Mouse (Mus musculus) small intestine, adult 2 months (tissue): ENCODE measurements around the gene Elf5. TPM values are rescaled to one million over a fixed set of nuclear protein-coding genes. Genes with fewer than 3 reads are reported as not detected.

Experiments used
- H3K27ac ChIP-seq: fragments of 200-500 bp; 2 replicates; pipeline ENCODE4 v1.5.1; 2012; ENCODE audit warnings: low read depth, low read length, control low read depth, inconsistent platforms; ENCODE audit not compliant: insufficient read depth
- H3K27me3 ChIP-seq: fragments of 200-500 bp; 2 replicates; pipeline ENCODE4 v1.6.1; 2012; ENCODE audit warnings: mild to moderate bottlenecking, moderate library complexity, low read length, inconsistent platforms; ENCODE audit not compliant: control insufficient read depth, insufficient read depth
- H3K36me3 ChIP-seq: fragments of 200-500 bp; 2 replicates; pipeline ENCODE4 v1.6.1; 2012; ENCODE audit warnings: mild to moderate bottlenecking, low read length, control low read depth, inconsistent platforms; ENCODE audit not compliant: control insufficient read depth, insufficient read depth
- H3K4me1 ChIP-seq: fragments of 200-500 bp; 2 replicates; pipeline ENCODE4 v1.6.1; 2012; ENCODE audit warnings: low read length, inconsistent platforms, mixed read lengths; ENCODE audit not compliant: control insufficient read depth, insufficient read depth, insufficient read length
- H3K4me3 ChIP-seq: fragments of 200-500 bp; 2 replicates; pipeline ENCODE4 v1.5.1; 2012; ENCODE audit warnings: low read depth, mild to moderate bottlenecking, control low read depth, inconsistent platforms, low read length, moderate library complexity
- CTCF ChIP-seq: fragments of 200-500 bp; IDR thresholded peaks from 2 replicates; pipeline ENCODE4 v1.5.1; 2012; ENCODE audit warnings: low read depth, mild to moderate bottlenecking, control low read depth, inconsistent platforms, low read length, moderate library complexity, mixed read lengths; ENCODE audit not compliant: insufficient replicate concordance, insufficient read length; ENCODE audit errors: extremely low read depth
- POLR2A ChIP-seq: fragments of 200-500 bp; IDR thresholded peaks from 2 replicates; pipeline ENCODE4 v1.6.1; 2012; ENCODE audit warnings: low read depth, mild to moderate bottlenecking, control low read depth, inconsistent platforms, low read length, moderate library complexity
- WGBS: fragments of 180-500 bp; shearing (Covaris S2); methylation state at CpG from one replicate; pipeline ENCODE4 v1.1.7; 2018; 5-methylcytosine and 5-hydroxymethylcytosine counted together
- polyA plus RNA-seq: library from polyadenylated mRNA; depleted of rRNA; stranded (reverse); fragments of >200 nt; gene quantifications from 2 replicates; pipeline ENCODE4 v1.2.3, GENCODE M21; 2012

Elf5 gene
- polyA plus RNA-seq, 1 experiment, result not detected

DNA sequence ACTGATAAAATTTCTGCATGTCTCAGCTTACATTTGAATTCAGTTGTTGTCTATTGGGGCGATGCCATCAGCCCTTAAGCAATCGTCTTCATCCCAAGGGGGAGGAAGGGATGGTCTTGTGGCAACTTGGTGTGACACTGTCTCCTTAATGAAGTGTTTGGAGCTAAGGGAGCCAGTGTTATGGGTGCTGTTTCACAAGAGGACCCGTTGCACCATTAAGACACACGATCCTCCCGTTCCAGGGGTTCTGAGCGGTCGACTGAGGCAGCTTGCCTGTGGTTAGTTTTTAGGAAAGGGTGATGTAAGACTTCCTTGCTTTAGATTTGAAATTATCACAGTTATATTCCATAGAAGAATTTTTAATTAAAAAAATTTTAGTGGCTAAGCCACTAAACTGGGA, 38.3 kb downstream of the Elf5 start:
- Histone ChIP-seq H3K36me3 (peaks cover 15% of the 10 kb centered on the region), H3K4me1 (no peaks in the 10 kb centered on the region), H3K27ac (no peak overlapping the region), H3K4me3 (no peak overlapping the region), H3K27me3 (no peaks in the 10 kb centered on the region)
- TF ChIP-seq CTCF, result no peak
- TF ChIP-seq POLR2A, result no peak
- WGBS, result 75% methylated on average over 7 of the region's 7 CpGs

DNA sequence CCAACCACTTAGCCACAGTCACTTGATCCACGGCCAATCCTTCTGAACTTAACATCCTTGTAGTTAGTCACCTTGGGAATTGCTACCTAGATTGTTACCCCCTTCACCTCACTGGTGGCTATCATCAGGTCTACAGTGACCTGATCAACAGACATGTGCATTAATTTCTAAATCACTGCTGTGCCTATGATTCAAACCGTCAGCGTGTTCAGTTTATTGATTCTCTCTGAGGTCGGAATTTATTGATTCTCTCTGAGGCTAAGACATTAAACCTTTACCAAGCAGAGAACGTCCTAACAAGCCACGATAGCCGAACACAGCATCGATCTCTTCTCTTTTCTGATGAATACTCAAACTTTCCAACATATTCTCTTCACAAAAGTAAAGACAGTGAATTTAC, 38.8 kb downstream of the Elf5 start:
- Histone ChIP-seq H3K36me3 (peaks cover 20% of the 10 kb centered on the region), H3K27me3 (no peaks in the 10 kb centered on the region), H3K4me1 (no peaks in the 10 kb centered on the region), H3K27ac (no peak overlapping the region), H3K4me3 (no peak overlapping the region)
- WGBS, result 49% methylated on average over 8 of the region's 8 CpGs
- no peak for TF ChIP-seq CTCF
- no peak for TF ChIP-seq POLR2A

DNA sequence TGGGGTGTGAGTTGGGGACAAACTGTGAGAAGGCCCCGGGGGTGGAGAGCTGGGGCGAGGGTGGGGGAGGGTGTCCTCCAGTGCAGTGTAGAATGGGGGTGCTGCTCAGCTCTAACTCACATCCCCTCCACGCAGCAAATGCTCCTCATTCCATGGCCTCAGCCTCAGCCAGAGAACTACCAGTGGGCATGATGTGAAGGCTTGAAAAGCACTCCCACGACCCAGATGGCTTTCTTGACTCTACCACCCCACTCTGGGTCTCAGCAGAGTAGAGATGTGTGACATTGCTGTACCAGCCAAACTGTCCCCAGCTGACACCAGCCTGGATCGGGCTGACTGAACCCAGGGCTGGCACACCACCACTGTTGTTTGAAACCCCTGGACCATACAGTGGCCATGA, 41.1 kb downstream of the Elf5 start:
- no peaks in the 10 kb centered on the region for H3K4me1 ChIP-seq
- no peak overlapping the region for H3K27ac ChIP-seq
- no peak overlapping the region for H3K4me3 ChIP-seq
- H3K27me3 ChIP-seq, result no peaks in the 10 kb centered on the region
- no peak for TF ChIP-seq CTCF
- TF ChIP-seq POLR2A, result no peak
- peaks cover 32% of the 10 kb centered on the region for H3K36me3 ChIP-seq
- WGBS, result 88% methylated on average over 5 of the region's 5 CpGs

DNA sequence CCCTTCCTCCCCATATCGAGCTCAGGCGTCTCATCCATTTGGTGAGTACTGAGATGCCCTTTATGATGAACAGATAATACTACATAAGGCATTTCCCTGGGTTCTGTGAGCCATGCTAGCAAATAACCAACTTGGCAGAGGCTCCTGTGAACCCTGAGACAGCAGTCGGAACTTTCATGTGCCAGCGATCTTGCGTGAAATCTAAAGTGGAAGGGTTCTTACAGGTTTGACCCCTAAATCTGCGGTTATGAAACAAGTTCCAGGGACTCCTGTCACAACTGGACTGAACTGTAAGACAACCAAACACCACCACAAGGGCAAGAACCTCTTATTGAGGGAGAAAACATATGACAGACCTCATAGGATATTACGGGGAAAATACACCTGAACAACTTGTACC, 44.3 kb downstream of the Elf5 start:
- H3K4me1 ChIP-seq, result no peaks in the 10 kb centered on the region
- H3K27ac ChIP-seq, result no peak overlapping the region
- TF ChIP-seq CTCF, result no peak
- WGBS, result 93% methylated on average over 7 of the region's 7 CpGs
- H3K36me3 ChIP-seq, result peaks cover 53% of the 10 kb centered on the region
- no peak overlapping the region for H3K4me3 ChIP-seq
- H3K27me3 ChIP-seq, result no peaks in the 10 kb centered on the region

- TF ChIP-seq POLR2A (no peak), CTCF (peak; percentile 96; the same call in 1 of the 2 replicates)
- Histone ChIP-seq H3K36me3 (peaks cover 59% of the 10 kb centered on the region), H3K4me1 (no peaks in the 10 kb centered on the region), H3K4me3 (no peak overlapping the region), H3K27ac (no peak overlapping the region), H3K27me3 (no peaks in the 10 kb centered on the region)
- WGBS, result 14% methylated on average over 10 of the region's 10 CpGs
Observed at GRCm38 (mm10) chr2:103456646-103457045, 45.2 kb downstream of the Elf5 start.

DNA sequence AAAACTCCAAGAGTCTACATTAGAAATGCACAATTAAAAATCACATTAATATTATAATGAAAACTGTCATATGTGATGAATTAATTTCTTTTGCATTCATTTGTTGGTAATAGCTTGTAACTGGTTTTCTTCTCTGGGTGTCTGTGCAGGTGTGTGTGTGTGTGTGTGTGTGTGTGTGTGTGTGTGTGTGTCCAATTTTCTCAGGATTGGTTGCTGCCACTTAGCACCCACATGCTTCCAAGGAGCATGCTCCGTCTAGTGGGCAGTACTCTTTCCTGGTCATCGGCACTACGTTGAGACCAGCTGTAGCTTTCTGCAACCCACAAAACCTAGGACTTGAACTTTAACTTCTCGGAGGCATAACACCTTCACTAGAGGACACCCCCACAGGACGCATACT, 45.6 kb downstream of the Elf5 start:
- no peak for TF ChIP-seq CTCF
- TF ChIP-seq POLR2A, result no peak
- Histone ChIP-seq H3K27me3 (no peaks in the 10 kb centered on the region), H3K27ac (no peak overlapping the region), H3K36me3 (peaks cover 63% of the 10 kb centered on the region), H3K4me3 (no peak overlapping the region), H3K4me1 (no peaks in the 10 kb centered on the region)
- WGBS, result 90% methylated on average over 5 of the region's 5 CpGs

DNA sequence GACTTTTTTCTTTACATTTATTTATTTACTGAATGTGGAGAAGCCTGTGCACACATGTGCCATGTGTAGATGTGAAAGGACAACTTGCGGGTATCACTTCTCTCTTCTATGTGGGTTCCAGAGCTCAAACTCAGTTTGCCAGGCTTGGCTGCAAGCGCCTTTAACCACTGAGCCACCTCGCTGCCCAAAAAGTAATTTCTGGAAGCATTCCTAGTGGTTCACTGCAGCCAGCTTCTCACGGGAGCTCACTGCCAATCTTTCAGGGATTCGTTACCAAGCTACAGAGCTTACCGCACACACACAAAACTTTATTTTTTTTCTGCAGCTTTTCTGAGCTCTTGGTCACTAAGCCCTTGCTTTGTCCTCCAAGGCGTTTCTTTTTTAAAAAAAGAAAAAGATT, 46.1 kb downstream of the Elf5 start:
- H3K27me3 ChIP-seq, result no peaks in the 10 kb centered on the region
- no peak for TF ChIP-seq POLR2A
- TF ChIP-seq CTCF, result no peak
- H3K4me1 ChIP-seq, result no peaks in the 10 kb centered on the region
- no peak overlapping the region for H3K27ac ChIP-seq
- peaks cover 64% of the 10 kb centered on the region for H3K36me3 ChIP-seq
- no peak overlapping the region for H3K4me3 ChIP-seq
- WGBS, result 92% methylated on average over 7 of the region's 7 CpGs

- 95% methylated on average over 10 of the region's 10 CpGs for WGBS
- TF ChIP-seq POLR2A (no peak), CTCF (no peak)
- Histone ChIP-seq H3K4me1 (no peaks in the 10 kb centered on the region), H3K36me3 (peaks cover 63% of the 10 kb centered on the region), H3K4me3 (no peak overlapping the region), H3K27me3 (no peaks in the 10 kb centered on the region), H3K27ac (no peak overlapping the region)
Observed at GRCm38 (mm10) chr2:103459069-103459468, 47.6 kb downstream of the Elf5 start.
